Mouse (Mus musculus) stomach, postnatal 0 days (tissue): Measurements from ENCODE around the gene Zbtb9.
A peak's percentile ranks its signal among the peaks of the same experiment; 100 is the strongest.

Source experiments
- CTCF ChIP-seq: IDR thresholded peaks from 2 replicates; pipeline ENCODE4 v1.5.1; 2016; ENCODE audit warnings: antibody characterized with exemption, low read depth, mild to moderate bottlenecking, moderate library complexity
- EP300 ChIP-seq: optimal IDR thresholded peaks from 2 replicates; pipeline ENCODE3; 2016; ENCODE audit warnings: antibody characterized with exemption

GRCm38 (mm10) chr17:27028284-27028795 lies 55.4 kb downstream of the Zbtb9 start:
- TF ChIP-seq CTCF (peak; percentile 92), EP300 (peak; percentile 32)
